Mouse (Mus musculus) ovary, postnatal 14 days (tissue): Measurements from ENCODE around the gene Fat3.

Source experiments
- DNase-seq: peaks from one replicate; pipeline ENCODE4 v3.0.0; 2022; ENCODE audit warnings: low spot score

The Fat3 gene

GRCm38 (mm10) chr9:16501186-16501711 lies at the start of gene Fat3:
Gene Fat3 (minus strand): TSS chr9:16501285.
- peak; percentile 4 for DNase-seq

- no peak for DNase-seq
Measured at GRCm38 (mm10) chr9:16532884-16533283, 31.8 kb upstream of the Fat3 start.

- DNase-seq, result no peak
Measured at GRCm38 (mm10) chr9:16517543-16517942, 16.5 kb upstream of the Fat3 start.

GRCm38 (mm10) chr9:16512005-16512404 lies 10.9 kb upstream of the Fat3 start:
- DNase-seq, result no peak

GRCm38 (mm10) chr9:16503776-16504175 lies 2.7 kb upstream of the Fat3 start:
- no peak for DNase-seq

- DNase-seq, result no peak
Measured at GRCm38 (mm10) chr9:16502673-16503343, 1.7 kb upstream of the Fat3 start.

- DNase-seq, result peak; percentile 37
Measured at GRCm38 (mm10) chr9:16501990-16502672, 1.0 kb upstream of the Fat3 start.

GRCm38 (mm10) chr9:16500382-16501185 lies 501 bp downstream of the Fat3 start:
- DNase-seq, result peak; percentile 8

- peak; percentile 7 for DNase-seq
Measured at GRCm38 (mm10) chr9:16499621-16500381, 1.3 kb downstream of the Fat3 start.

GRCm38 (mm10) chr9:16498876-16499275 lies 2.2 kb downstream of the Fat3 start:
- DNase-seq, result no peak

GRCm38 (mm10) chr9:16497361-16497760 lies 3.7 kb downstream of the Fat3 start:
- DNase-seq, result no peak

GRCm38 (mm10) chr9:16496331-16496730 lies 4.8 kb downstream of the Fat3 start:
- no peak for DNase-seq

- DNase-seq, result no peak
Measured at GRCm38 (mm10) chr9:16489661-16490060, 11.4 kb downstream of the Fat3 start.

GRCm38 (mm10) chr9:16487565-16487964 lies 13.5 kb downstream of the Fat3 start:
- no peak for DNase-seq

GRCm38 (mm10) chr9:16486229-16486628 lies 14.9 kb downstream of the Fat3 start:
- no peak for DNase-seq

- DNase-seq, result no peak
Measured at GRCm38 (mm10) chr9:16485173-16485572, 15.9 kb downstream of the Fat3 start.

GRCm38 (mm10) chr9:16484765-16485164 lies 16.3 kb downstream of the Fat3 start:
- no peak for DNase-seq

GRCm38 (mm10) chr9:16461491-16461890 lies 39.6 kb downstream of the Fat3 start:
- no peak for DNase-seq

GRCm38 (mm10) chr9:16460591-16460990 lies 40.5 kb downstream of the Fat3 start:
- no peak for DNase-seq

GRCm38 (mm10) chr9:16441930-16442329 lies 59.2 kb downstream of the Fat3 start:
- no peak for DNase-seq

GRCm38 (mm10) chr9:16440638-16441037 lies 60.4 kb downstream of the Fat3 start:
- no peak for DNase-seq

- no peak for DNase-seq
Measured at GRCm38 (mm10) chr9:16439941-16440340, 61.1 kb downstream of the Fat3 start.
